Mouse (Mus musculus) C2C12 (cell line): ENCODE results near the gene Zc3h12a.

Experiments used
- CEBPB ChIP-seq: IDR thresholded peaks from one replicate; pipeline ENCODE4 v1.6.1; 2011; ENCODE audit warnings: low read depth, mild to moderate bottlenecking, control low read depth, moderate library complexity
- CTCF ChIP-seq: IDR thresholded peaks from one replicate; pipeline ENCODE4 v1.5.1; 2011; ENCODE audit not compliant: control insufficient read depth, insufficient read depth, insufficient read length
- FOSL1 ChIP-seq: IDR thresholded peaks from one replicate; pipeline ENCODE4 v1.8.0; 2011; ENCODE audit warnings: mild to moderate bottlenecking, low read length; ENCODE audit not compliant: poor library complexity, insufficient read depth, severe bottlenecking
- MAX ChIP-seq: IDR thresholded peaks from one replicate; pipeline ENCODE4 v1.6.1; 2011; ENCODE audit warnings: mild to moderate bottlenecking, control low read depth
- MYOG ChIP-seq: IDR thresholded peaks from one replicate; pipeline ENCODE4 v1.6.1; 2011; ENCODE audit not compliant: control insufficient read depth, insufficient read length; ENCODE audit errors: extremely low read depth
- USF1 ChIP-seq: IDR thresholded peaks from one replicate; pipeline ENCODE4 v1.6.1; 2011; ENCODE audit warnings: low read depth, mild to moderate bottlenecking, control low read depth, moderate library complexity

GRCm38 (mm10) chr4:125116929-125117328, 10.7 kb downstream of the Zc3h12a start:
- TF ChIP-seq CTCF (no peak), USF1 (no peak), FOSL1 (no peak), MAX (no peak), CEBPB (no peak), MYOG (no peak)
